Mouse (Mus musculus) c-Kit-positive CD71-positive TER-119-positive erythroid progenitor cells, embryonic 14.5 days (primary cell): ENCODE data around the gene Enho.
"Not testable (repeated sequence)": the region's sequence is repeated elsewhere in the genome, so short reads cannot be mapped to it uniquely, and the experiment has no call there.

Experiments used
- DNase-seq: peaks from one replicate; pipeline ENCODE4 v3.0.0-alpha.2; 2013; ENCODE audit warnings: low spot score

Enho gene

GRCm38 (mm10) chr4:41639913-41640507 lies at the start of gene Enho:
Enho (minus strand) TSS chr4:41640324.
- peak; percentile 81 for DNase-seq

- DNase-seq = not testable (repeated sequence)
Observed at GRCm38 (mm10) chr4:41688562-41688961, 48.4 kb upstream of the Enho start.

GRCm38 (mm10) chr4:41685882-41686492 lies 45.9 kb upstream of the Enho start:
- DNase-seq = not testable (repeated sequence)

- DNase-seq = not testable (repeated sequence)
Observed at GRCm38 (mm10) chr4:41684931-41685453, 44.9 kb upstream of the Enho start.

GRCm38 (mm10) chr4:41684131-41684930 lies 44.2 kb upstream of the Enho start:
- not testable (repeated sequence) for DNase-seq

- DNase-seq = not testable (repeated sequence)
Observed at GRCm38 (mm10) chr4:41683303-41683702, 43.2 kb upstream of the Enho start.

GRCm38 (mm10) chr4:41682789-41683188 lies 42.7 kb upstream of the Enho start:
- no peak for DNase-seq

GRCm38 (mm10) chr4:41681947-41682346 lies 41.8 kb upstream of the Enho start:
- no peak for DNase-seq

- DNase-seq = no peak
Observed at GRCm38 (mm10) chr4:41681176-41681575, 41.1 kb upstream of the Enho start.

GRCm38 (mm10) chr4:41679291-41679690 lies 39.2 kb upstream of the Enho start:
- DNase-seq = no peak

- no peak for DNase-seq
Observed at GRCm38 (mm10) chr4:41678863-41679262, 38.7 kb upstream of the Enho start.

GRCm38 (mm10) chr4:41677006-41677629 lies 37.0 kb upstream of the Enho start:
- DNase-seq = no peak

GRCm38 (mm10) chr4:41676248-41677005 lies 36.3 kb upstream of the Enho start:
- no peak for DNase-seq

- DNase-seq = no peak
Observed at GRCm38 (mm10) chr4:41673186-41673585, 33.1 kb upstream of the Enho start.

GRCm38 (mm10) chr4:41672522-41672963 lies 32.4 kb upstream of the Enho start:
- no peak for DNase-seq

- no peak for DNase-seq
Observed at GRCm38 (mm10) chr4:41671963-41672480, 31.9 kb upstream of the Enho start.

GRCm38 (mm10) chr4:41671500-41671899 lies 31.4 kb upstream of the Enho start:
- no peak for DNase-seq

- DNase-seq = no peak
Observed at GRCm38 (mm10) chr4:41670836-41671235, 30.7 kb upstream of the Enho start.

GRCm38 (mm10) chr4:41666646-41667045 lies 26.5 kb upstream of the Enho start:
- no peak for DNase-seq

GRCm38 (mm10) chr4:41665009-41665675 lies 25.0 kb upstream of the Enho start:
- DNase-seq = no peak

- no peak for DNase-seq
Observed at GRCm38 (mm10) chr4:41664533-41664932, 24.4 kb upstream of the Enho start.
